Mouse (Mus musculus) stomach, embryonic 14.5 days (tissue): ENCODE results near the gene Cpa4. TPM values are rescaled to one million over a fixed set of nuclear protein-coding genes. Genes with fewer than 3 reads are reported as not detected.

Experiments
- ATAC-seq: fragments of 200-750 bp; cut with Nextera tagmentation; 2 replicates; pipeline ENCODE4 v1.8.0; 2017; ENCODE audit warnings: low read depth, moderate TSS enrichment; ENCODE audit not compliant: insufficient number of reproducible peaks, insufficient read depth, low FRiP score
- H3K27ac ChIP-seq: fragments of 300-500 bp; sonication (generic); 2 replicates; pipeline ENCODE4 v1.5.1; 2014; ENCODE audit warnings: mild to moderate bottlenecking, low read length, moderate library complexity, mixed read lengths
- H3K27me3 ChIP-seq: fragments of 300-500 bp; sonication (generic); 2 replicates; pipeline ENCODE4 v1.6.1; 2014; ENCODE audit warnings: low read length, control low read depth, mixed read lengths; ENCODE audit not compliant: control insufficient read depth, insufficient read depth
- H3K36me3 ChIP-seq: fragments of 300-500 bp; sonication (generic); 2 replicates; pipeline ENCODE4 v1.6.1; 2014; ENCODE audit warnings: mild to moderate bottlenecking, control low read depth, low read length, moderate library complexity, mixed read lengths; ENCODE audit not compliant: control insufficient read depth, insufficient read depth
- H3K4me1 ChIP-seq: fragments of 300-500 bp; sonication (generic); 2 replicates; pipeline ENCODE4 v1.6.1; 2014; ENCODE audit warnings: low read length, control low read depth, mixed read lengths; ENCODE audit not compliant: control insufficient read depth, insufficient read depth
- H3K4me2 ChIP-seq: fragments of 300-500 bp; sonication (generic); replicated peaks from 2 replicates; pipeline ENCODE4 v1.6.1; 2014; ENCODE audit warnings: low read depth, low read length, control low read depth
- H3K4me3 ChIP-seq: fragments of 300-500 bp; sonication (generic); 2 replicates; pipeline ENCODE4 v1.5.1; 2014; ENCODE audit warnings: low read depth, low read length, control low read depth
- H3K9ac ChIP-seq: fragments of 300-500 bp; sonication (generic); replicated peaks from 2 replicates; pipeline ENCODE4 v1.6.1; 2014; ENCODE audit warnings: low read depth, mild to moderate bottlenecking, control low read depth, low read length, moderate library complexity, mixed read lengths
- H3K9me3 ChIP-seq: fragments of 300-500 bp; sonication (generic); 2 replicates; pipeline ENCODE4 v1.6.1; 2016; ENCODE audit warnings: low read depth, low read length, control low read depth; ENCODE audit not compliant: control insufficient read depth
- WGBS: fragments of 180-500 bp; shearing (Covaris S2); extraction: QIAGEN DNeasy Blood & Tissue Kit; methylation state at CpG from one replicate; pipeline ENCODE4 v1.1.7; 2014; 5-methylcytosine and 5-hydroxymethylcytosine counted together
- polyA plus RNA-seq: library from polyadenylated mRNA; unstranded; fragments of >200 nt; fragmentation: Nextera tagmentation; extraction: Ambion mirVana; gene quantifications from 2 replicates; pipeline ENCODE4 v1.2.1, GENCODE M21; 2014

Gene Cpa4
- polyA plus RNA-seq, 1 experiment from 2014 or later, result 0.49 TPM

- Histone ChIP-seq H3K4me2 (peak overlapping the region; percentile 12; the same call in 1 of the 2 replicates), H3K9ac (no peak overlapping the region), H3K9me3 (no peaks in the 10 kb centered on the region), H3K36me3 (no peaks in the 10 kb centered on the region), H3K27me3 (no peaks in the 10 kb centered on the region), H3K4me3 (no peak overlapping the region), H3K4me1 (peaks cover 21% of the 10 kb centered on the region), H3K27ac (peak overlapping the region; percentile 74; the same call in 1 of the 2 replicates)
- WGBS, result 12% methylated on average over 15 of the region's 15 CpGs
- ATAC-seq, result no peak
These were observed 18.9 kb upstream of the Cpa4 start for GRCm38 (mm10) chr6:30549231-30549761.

DNA sequence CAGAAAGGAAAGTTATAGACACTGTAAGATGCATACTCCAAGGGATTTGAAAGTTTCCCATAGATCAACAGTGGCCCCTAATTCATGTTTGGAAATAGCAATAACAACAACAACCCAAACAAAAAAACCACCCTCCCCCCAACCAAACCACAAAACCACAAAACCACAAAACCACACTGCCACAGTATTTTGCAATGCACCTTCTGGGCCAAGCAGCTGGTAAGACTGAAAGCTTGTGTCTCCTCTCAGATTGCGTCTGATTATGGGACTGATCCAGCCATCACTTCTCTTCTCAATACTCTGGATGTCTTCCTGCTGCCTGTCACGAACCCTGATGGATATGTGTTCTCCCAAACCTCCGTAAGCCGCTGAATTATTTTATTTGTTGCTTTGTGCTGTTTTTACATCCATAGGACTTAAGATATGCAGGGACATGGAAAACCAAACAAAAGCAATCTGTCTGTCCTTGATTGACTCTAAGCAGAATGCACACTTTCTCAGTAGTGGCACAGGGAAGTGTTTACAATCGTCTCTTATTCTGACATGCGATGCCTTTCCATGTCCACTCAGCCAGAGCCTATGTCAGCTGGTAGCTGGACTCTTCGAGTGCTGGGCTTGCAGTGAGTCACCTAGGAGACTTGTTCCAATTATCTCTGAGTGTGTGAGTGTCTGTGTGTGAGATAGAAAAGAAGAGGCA, 17.5 kb upstream of the Cpa4 start:
- Histone ChIP-seq H3K9ac (no peak overlapping the region), H3K4me1 (peaks cover 21% of the 10 kb centered on the region), H3K36me3 (no peaks in the 10 kb centered on the region), H3K4me3 (no peak overlapping the region), H3K9me3 (no peaks in the 10 kb centered on the region), H3K27ac (no peak overlapping the region), H3K27me3 (no peaks in the 10 kb centered on the region), H3K4me2 (no peak overlapping the region)
- WGBS, result 74% methylated on average over 7 of the region's 7 CpGs
- no peak for ATAC-seq

DNA sequence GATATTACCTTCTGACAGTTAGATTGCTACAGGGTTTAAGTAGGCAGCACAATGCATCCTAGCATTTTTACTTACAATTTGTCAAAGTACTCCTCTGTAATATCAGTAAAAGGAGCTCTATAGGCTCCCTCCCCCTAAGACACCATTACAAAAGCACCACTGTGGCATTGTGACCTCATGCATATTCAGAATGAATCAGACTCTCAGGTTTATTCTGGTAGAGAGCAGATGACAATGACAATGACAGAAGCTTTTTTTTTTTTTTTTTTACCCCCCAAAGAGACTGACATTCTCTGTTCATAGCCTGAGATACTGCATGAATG, 17.0 kb upstream of the Cpa4 start:
- no peak overlapping the region for H3K4me2 ChIP-seq
- no peak overlapping the region for H3K9ac ChIP-seq
- H3K4me3 ChIP-seq, result no peak overlapping the region
- no peaks in the 10 kb centered on the region for H3K36me3 ChIP-seq
- ATAC-seq, result no peak
- no peak overlapping the region for H3K27ac ChIP-seq
- peaks cover 21% of the 10 kb centered on the region for H3K4me1 ChIP-seq
- H3K27me3 ChIP-seq, result no peaks in the 10 kb centered on the region
- H3K9me3 ChIP-seq, result no peaks in the 10 kb centered on the region

- peak overlapping the region; percentile 44; the same call in 1 of the 2 replicates for H3K27ac ChIP-seq
- H3K4me2 ChIP-seq, result peak overlapping the region; percentile 19; the same call in 1 of the 2 replicates
- ATAC-seq, result no peak
- no peaks in the 10 kb centered on the region for H3K36me3 ChIP-seq
- no peaks in the 10 kb centered on the region for H3K9me3 ChIP-seq
- no peak overlapping the region for H3K9ac ChIP-seq
- H3K27me3 ChIP-seq, result no peaks in the 10 kb centered on the region
- 34% methylated on average over 23 of the region's 23 CpGs for WGBS
- peaks cover 16% of the 10 kb centered on the region for H3K4me1 ChIP-seq
- H3K4me3 ChIP-seq, result no peak overlapping the region
These were observed 16.3 kb upstream of the Cpa4 start for GRCm38 (mm10) chr6:30551644-30552580.

DNA sequence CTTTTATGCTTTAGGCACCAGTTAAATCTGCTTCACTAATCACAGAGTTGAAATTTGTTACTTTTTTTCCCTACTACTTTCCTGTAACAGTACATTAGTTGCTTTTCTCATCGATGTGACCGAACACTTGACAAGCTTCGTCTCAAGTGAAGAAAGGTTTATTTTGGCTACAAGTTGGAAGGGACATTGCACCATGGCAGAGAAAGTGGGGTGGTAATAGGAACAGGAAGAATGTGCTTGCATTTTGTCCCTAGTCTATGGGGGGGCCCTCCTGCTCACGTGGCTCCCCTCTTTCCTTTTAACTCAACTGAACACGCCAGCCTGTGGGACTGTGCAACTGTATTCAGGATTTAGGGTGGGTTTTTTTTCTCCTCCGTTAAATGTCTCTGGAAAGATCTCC, 15.5 kb upstream of the Cpa4 start:
- ATAC-seq, result no peak
- Histone ChIP-seq H3K4me1 (peaks cover 13% of the 10 kb centered on the region), H3K4me3 (no peak overlapping the region), H3K27ac (peak overlapping the region; percentile 44; the same call in 1 of the 2 replicates), H3K27me3 (no peaks in the 10 kb centered on the region), H3K9me3 (no peaks in the 10 kb centered on the region), H3K36me3 (no peaks in the 10 kb centered on the region), H3K4me2 (no peak overlapping the region), H3K9ac (no peak overlapping the region)
- WGBS, result 62% methylated on average over 6 of the region's 6 CpGs

GRCm38 (mm10) chr6:30553381-30554010, 14.7 kb upstream of the Cpa4 start:
- peaks cover 9% of the 10 kb centered on the region for H3K4me1 ChIP-seq
- ATAC-seq, result no peak
- no peaks in the 10 kb centered on the region for H3K27me3 ChIP-seq
- H3K9me3 ChIP-seq, result no peaks in the 10 kb centered on the region
- H3K9ac ChIP-seq, result no peak overlapping the region
- WGBS, result 68% methylated on average over 7 of the region's 7 CpGs
- H3K36me3 ChIP-seq, result no peaks in the 10 kb centered on the region
- H3K4me3 ChIP-seq, result no peak overlapping the region
- H3K4me2 ChIP-seq, result no peak overlapping the region
- H3K27ac ChIP-seq, result no peak overlapping the region; the same call in 1 of the 2 replicates

DNA sequence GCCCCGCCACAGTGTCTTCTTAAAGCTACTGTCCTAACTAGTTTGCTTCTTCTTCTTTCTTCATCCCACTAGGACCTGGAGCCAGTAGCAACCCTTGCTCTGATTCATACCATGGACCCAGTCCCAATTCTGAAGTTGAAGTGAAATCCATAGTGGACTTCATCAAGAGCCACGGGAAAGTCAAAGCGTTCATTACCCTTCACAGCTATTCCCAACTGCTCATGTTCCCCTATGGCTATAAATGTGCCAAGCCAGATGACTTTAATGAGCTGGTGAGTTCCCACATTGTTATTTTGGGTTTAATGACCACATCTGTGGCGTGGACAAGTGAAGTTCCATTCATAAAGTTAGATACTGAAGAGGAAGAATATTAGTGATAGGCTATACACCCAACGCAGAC, 14.1 kb upstream of the Cpa4 start:
- Histone ChIP-seq H3K9ac (no peak overlapping the region), H3K36me3 (no peaks in the 10 kb centered on the region), H3K4me1 (peaks cover 7% of the 10 kb centered on the region), H3K27ac (no peak overlapping the region), H3K9me3 (no peaks in the 10 kb centered on the region), H3K27me3 (no peaks in the 10 kb centered on the region), H3K4me2 (no peak overlapping the region), H3K4me3 (no peak overlapping the region)
- ATAC-seq, result no peak
- 92% methylated on average over 5 of the region's 5 CpGs for WGBS

DNA sequence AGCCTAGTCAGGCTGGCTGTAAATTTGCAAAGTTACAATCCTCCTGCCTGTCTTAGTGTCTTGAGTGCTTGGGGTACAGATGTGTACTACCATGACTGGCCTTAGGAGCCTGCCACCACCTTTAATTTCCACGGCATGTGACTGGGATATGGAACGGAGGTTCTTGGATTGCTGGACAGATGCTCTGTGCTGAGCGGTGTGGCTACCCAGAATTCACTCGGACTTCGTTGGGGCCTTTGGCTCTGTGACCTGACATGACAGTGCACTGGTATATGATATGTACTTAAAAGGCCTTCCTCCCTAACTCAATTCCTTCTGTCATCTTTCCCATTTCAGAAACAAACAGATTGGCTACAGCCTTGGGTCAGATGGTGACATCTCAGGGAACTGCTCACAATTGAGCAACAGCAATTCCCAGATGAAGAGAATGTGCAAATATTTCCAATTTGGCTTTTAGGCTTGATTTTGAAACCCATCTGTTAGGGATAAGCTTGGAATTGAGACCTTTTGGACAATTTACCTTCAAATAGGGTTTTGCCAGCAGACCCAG, 13.5 kb upstream of the Cpa4 start:
- no peaks in the 10 kb centered on the region for H3K9me3 ChIP-seq
- H3K4me2 ChIP-seq, result no peak overlapping the region
- no peak overlapping the region for H3K4me3 ChIP-seq
- H3K36me3 ChIP-seq, result no peaks in the 10 kb centered on the region
- no peak overlapping the region for H3K9ac ChIP-seq
- 89% methylated on average over 5 of the region's 5 CpGs for WGBS
- H3K4me1 ChIP-seq, result peaks cover under 1% of the 10 kb centered on the region; the same call in 1 of the 2 replicates
- ATAC-seq, result no peak
- no peak overlapping the region for H3K27ac ChIP-seq
- no peaks in the 10 kb centered on the region for H3K27me3 ChIP-seq
